Mouse (Mus musculus) neural tube, embryonic 11.5 days (tissue): ENCODE results near the gene Prr23a3. TPM values are rescaled to one million over a fixed set of nuclear protein-coding genes. Genes with fewer than 3 reads are reported as not detected.

Experiments used
- ATAC-seq: fragments of 200-750 bp; cut with Nextera tagmentation; 2 replicates; pipeline ENCODE4 v1.8.0; 2017; ENCODE audit warnings: moderate number of reproducible peaks, mild to moderate bottlenecking, moderate TSS enrichment, moderate library complexity; ENCODE audit not compliant: insufficient read depth, low FRiP score, low TSS enrichment
- DNase-seq: peaks from one replicate; pipeline ENCODE4 v3.0.0-alpha.2; 2015; ENCODE audit warnings: low spot score
- H3K27ac ChIP-seq: fragments of 300-500 bp; sonication (generic); 2 replicates; pipeline ENCODE4 v1.5.1; 2014; ENCODE audit warnings: low read depth, mild to moderate bottlenecking, low read length
- H3K27me3 ChIP-seq: fragments of 300-500 bp; sonication (generic); 2 replicates; pipeline ENCODE4 v1.6.1; 2014; ENCODE audit warnings: mild to moderate bottlenecking, low read length, mixed read lengths; ENCODE audit not compliant: control insufficient read depth, insufficient read depth
- H3K36me3 ChIP-seq: fragments of 300-500 bp; sonication (generic); 2 replicates; pipeline ENCODE4 v1.6.1; 2014; ENCODE audit warnings: mild to moderate bottlenecking, low read length, moderate library complexity, mixed read lengths; ENCODE audit not compliant: control insufficient read depth, insufficient read depth
- H3K4me1 ChIP-seq: fragments of 300-500 bp; sonication (generic); 2 replicates; pipeline ENCODE4 v1.6.1; 2014; ENCODE audit warnings: low read length, mixed read lengths; ENCODE audit not compliant: control insufficient read depth, insufficient read depth
- H3K4me2 ChIP-seq: fragments of 300-500 bp; sonication (generic); 2 replicates; pipeline ENCODE4 v1.6.1; 2014; ENCODE audit warnings: low read depth, mild to moderate bottlenecking, moderate library complexity
- H3K4me3 ChIP-seq: fragments of 300-500 bp; sonication (generic); 2 replicates; pipeline ENCODE4 v1.5.1; 2014; ENCODE audit warnings: low read depth, low read length
- H3K9ac ChIP-seq: fragments of 300-500 bp; sonication (generic); 2 replicates; pipeline ENCODE4 v1.6.1; 2014; ENCODE audit warnings: mild to moderate bottlenecking, low read length
- H3K9me3 ChIP-seq: fragments of 300-500 bp; sonication (generic); 2 replicates; pipeline ENCODE4 v1.6.1; 2016; ENCODE audit warnings: low read length; ENCODE audit not compliant: control insufficient read depth
- WGBS: fragments of 180-500 bp; shearing (Covaris S2); extraction: QIAGEN DNeasy Blood & Tissue Kit; methylation state at CpG from one replicate; pipeline ENCODE4 v1.1.7; 2014; 5-methylcytosine and 5-hydroxymethylcytosine counted together
- polyA plus RNA-seq: library from polyadenylated mRNA; unstranded; fragments of >200 nt; fragmentation: Nextera tagmentation; extraction: Ambion mirVana; gene quantifications from 2 replicates; pipeline ENCODE4 v1.2.1, GENCODE M21; 2014

Prr23a3 gene
- polyA plus RNA-seq, 1 experiment from 2014 or later: 0.12 TPM

- DNase-seq: no peak
- 87% methylated on average over 7 of the region's 7 CpGs for WGBS
- Histone ChIP-seq H3K4me1 (no peaks in the 10 kb centered on the region), H3K4me2 (no peak overlapping the region), H3K9me3 (no peaks in the 10 kb centered on the region), H3K27ac (no peak overlapping the region), H3K27me3 (no peaks in the 10 kb centered on the region), H3K4me3 (no peak overlapping the region), H3K36me3 (no peaks in the 10 kb centered on the region), H3K9ac (no peak overlapping the region)
- ATAC-seq: no peak
These were observed 27.0 kb upstream of the Prr23a3 start for GRCm38 (mm10) chr9:98837537-98838074.

- Histone ChIP-seq H3K36me3 (no peaks in the 10 kb centered on the region), H3K4me3 (no peak within 1 kb of the TSS), H3K27me3 (no peaks in the 10 kb centered on the region), H3K27ac (no peak within 1 kb of the TSS), H3K4me2 (no peak within 1 kb of the TSS), H3K4me1 (no peaks in the 10 kb centered on the region), H3K9ac (no peak within 1 kb of the TSS), H3K9me3 (no peaks in the 10 kb centered on the region)
- DNase-seq (peak; percentile 20), ATAC-seq (no peak)
- WGBS: 63% methylated on average over 22 of the region's 22 CpGs
These were observed 22.4 kb upstream of the Prr23a3 start, which contains the start of gene Prr23a1 for GRCm38 (mm10) chr9:98842117-98842516. TSS of gene Prr23a1 (plus strand) at chr9:98842503.

DNA sequence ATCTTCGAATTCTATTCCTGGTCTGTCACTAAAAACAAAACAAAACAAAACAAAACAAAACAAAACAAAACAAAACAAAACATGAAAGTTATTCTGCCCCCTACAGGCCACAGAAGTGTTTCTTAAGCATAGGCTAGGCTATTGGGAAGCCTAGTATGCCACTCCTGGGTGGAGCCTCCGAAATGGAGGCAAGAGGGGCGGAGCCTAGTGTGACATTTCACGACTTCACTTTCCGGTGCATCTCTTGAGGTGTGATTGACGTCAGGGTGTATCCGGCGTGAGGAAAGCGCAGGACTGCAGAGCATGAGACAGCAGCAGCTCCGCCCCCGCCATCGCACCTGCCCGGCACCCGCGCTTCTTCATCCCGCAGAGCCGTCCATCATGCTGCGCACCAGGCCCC lies 8.4 kb upstream of the Prr23a3 start, which contains the start of gene Prr23a2:
Prr23a2 (plus strand) TSS at position 285 of the 400 bp plus-strand sequence.
- Histone ChIP-seq H3K4me1 (no peaks in the 10 kb centered on the region), H3K4me3 (no peak within 1 kb of the TSS), H3K36me3 (no peaks in the 10 kb centered on the region), H3K27ac (no peak within 1 kb of the TSS), H3K9ac (no peak within 1 kb of the TSS), H3K9me3 (no peaks in the 10 kb centered on the region), H3K27me3 (no peaks in the 10 kb centered on the region), H3K4me2 (no peak within 1 kb of the TSS)
- 70% methylated on average over 18 of the region's 18 CpGs for WGBS
- no peak for ATAC-seq
- DNase-seq: no peak

DNA sequence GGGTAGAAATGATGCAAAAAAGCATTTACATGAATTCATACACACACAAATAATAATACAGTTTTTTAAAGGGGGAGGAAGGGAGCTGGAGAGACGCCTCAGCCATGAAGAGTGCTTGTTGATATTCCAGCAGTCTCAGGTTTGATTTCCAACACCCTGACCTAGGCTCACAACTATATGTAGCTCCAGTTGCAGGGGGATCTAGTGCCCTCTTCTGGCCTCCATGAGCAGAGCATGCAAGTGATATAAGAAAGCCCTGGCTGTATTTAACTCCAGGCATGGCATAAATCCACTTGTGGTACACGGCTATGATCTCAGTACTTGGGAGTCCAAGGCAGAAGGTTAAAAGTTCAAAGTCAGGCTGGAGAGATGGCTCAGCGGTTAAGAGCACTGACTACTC lies 1.1 kb upstream of the Prr23a3 start:
- 68% methylated on average over 3 of the region's 3 CpGs for WGBS

GRCm38 (mm10) chr9:98901486-98901885 lies 36.9 kb downstream of the Prr23a3 start:
- 57% methylated on average over 1 of the region's 1 CpGs for WGBS
- ATAC-seq: no peak

More for the DNA sequence above, 1.1 kb upstream of the Prr23a3 start:
- no peak for DNase-seq
- Histone ChIP-seq H3K36me3 (no peaks in the 10 kb centered on the region), H3K9ac (no peak overlapping the region), H3K9me3 (no peaks in the 10 kb centered on the region), H3K4me3 (no peak overlapping the region), H3K4me1 (no peaks in the 10 kb centered on the region), H3K4me2 (no peak overlapping the region), H3K27ac (no peak overlapping the region), H3K27me3 (no peaks in the 10 kb centered on the region)
- no peak for ATAC-seq

GRCm38 (mm10) chr9:98902819-98903218 lies 38.3 kb downstream of the Prr23a3 start, which contains the start of gene 7420426K07Rik:
TSS of gene 7420426K07Rik (plus strand) at chr9:98903119.
- H3K9me3 ChIP-seq: no peaks in the 10 kb centered on the region
- no peak within 1 kb of the TSS for H3K27ac ChIP-seq
- H3K36me3 ChIP-seq: no peaks in the 10 kb centered on the region
- H3K9ac ChIP-seq: no peak within 1 kb of the TSS
- 89% methylated on average over 2 of the region's 2 CpGs for WGBS
- DNase-seq (no peak), ATAC-seq (no peak)
- no peak within 1 kb of the TSS for H3K4me3 ChIP-seq
- H3K4me2 ChIP-seq: no peak within 1 kb of the TSS
- no peaks in the 10 kb centered on the region for H3K4me1 ChIP-seq
- no peaks in the 10 kb centered on the region for H3K27me3 ChIP-seq

More at GRCm38 (mm10) chr9:98901486-98901885, 36.9 kb downstream of the Prr23a3 start:
- Histone ChIP-seq H3K36me3 (no peaks in the 10 kb centered on the region), H3K27ac (no peak overlapping the region), H3K27me3 (no peaks in the 10 kb centered on the region), H3K9ac (no peak overlapping the region), H3K4me1 (no peaks in the 10 kb centered on the region), H3K4me3 (no peak overlapping the region), H3K4me2 (no peak overlapping the region), H3K9me3 (peaks cover 2% of the 10 kb centered on the region)
- DNase-seq: no peak

Other genes with a start within 250 kb of the Prr23a3 start
- gene Prr23a1, start 22.3 kb upstream of the Prr23a3 start, polyA plus RNA-seq: not detected in 2 replicates
- gene Prr23a2, start 8.3 kb upstream of the Prr23a3 start, polyA plus RNA-seq: not detected in 2 replicates
- gene 7420426K07Rik, start 38.4 kb downstream of the Prr23a3 start, polyA plus RNA-seq: not detected in 2 replicates
- 0.30 and 0.36 TPM in 2 replicates for gene Foxl2, start 90.5 kb downstream of the Prr23a3 start, polyA plus RNA-seq
- 75.0 and 76.5 TPM in 2 replicates for gene Faim, start 121.6 kb downstream of the Prr23a3 start, polyA plus RNA-seq
- not detected in 2 replicates for gene Gm1123, start 170.9 kb downstream of the Prr23a3 start, polyA plus RNA-seq